Mouse (Mus musculus): Measurements from ENCODE around the gene Pirb.

The Pirb gene

GRCm38 (mm10) chr7:3692382-3692986 lies 27.7 kb downstream of the Pirb start, which contains the start of gene Tsen34:
Gene Tsen34, plus strand, starts transcription at chr7:3692863.
- no peak for DNase-seq

GRCm38 (mm10) chr7:3691919-3692318 lies 28.3 kb downstream of the Pirb start:
- no peak for DNase-seq

DNA sequence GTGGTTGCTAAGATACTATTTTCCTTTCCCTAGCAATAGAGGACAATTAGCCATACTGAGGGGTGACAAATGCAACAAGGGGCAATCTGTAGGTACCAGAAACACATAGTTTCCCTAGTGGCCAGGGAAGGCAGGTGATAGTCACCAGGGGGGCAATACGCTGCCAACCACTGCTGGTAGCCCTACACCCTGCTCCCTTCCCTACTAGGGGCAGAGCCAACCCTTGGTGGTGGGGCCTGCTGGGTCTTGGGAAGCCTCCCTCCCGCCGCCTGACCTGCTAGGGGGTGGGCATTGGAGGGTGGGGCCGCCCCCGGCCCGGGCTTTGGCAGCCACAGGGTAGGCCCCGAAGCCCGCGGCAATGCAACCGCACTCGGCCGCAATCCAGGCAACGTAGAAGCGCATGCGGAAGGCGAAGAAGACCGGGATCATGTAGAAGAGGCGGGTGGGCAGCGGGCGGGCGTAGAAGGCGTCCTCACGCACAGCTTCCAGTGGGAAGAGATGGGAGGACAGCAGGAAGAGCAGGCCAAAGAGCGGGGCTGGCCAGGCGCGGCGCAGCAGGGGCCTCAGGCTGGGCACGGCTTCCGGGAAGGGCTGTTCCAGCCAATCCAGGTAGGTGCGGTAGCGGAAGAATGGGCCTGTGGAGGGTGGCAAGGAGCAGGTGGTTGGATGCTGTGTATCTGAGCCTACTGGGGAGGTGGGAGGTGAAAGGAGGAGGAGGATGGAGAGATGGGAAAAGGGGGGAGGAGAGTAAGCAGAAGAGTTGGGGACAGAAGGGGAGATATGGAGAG lies 34.6 kb downstream of the Pirb start:
- DNase-seq: no peak

DNA sequence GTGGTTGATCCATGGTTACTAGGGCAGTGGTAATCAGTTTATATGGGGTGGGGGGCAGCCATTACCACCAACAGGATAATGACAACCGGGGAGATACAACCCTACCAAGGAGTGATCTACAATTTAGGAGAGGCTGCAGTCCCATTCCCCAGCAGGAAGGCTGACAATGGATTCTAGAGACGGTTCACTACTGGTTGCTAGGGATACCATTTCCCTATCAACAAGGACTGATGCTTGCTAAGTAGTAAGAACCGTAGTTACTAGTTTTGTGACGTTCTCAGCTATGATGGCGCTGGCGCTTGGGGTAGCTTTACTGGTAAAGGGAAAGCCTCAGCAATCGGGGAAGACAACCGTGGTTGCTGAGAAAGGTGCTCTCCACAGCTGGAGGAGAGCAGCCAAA lies 35.5 kb downstream of the Pirb start:
- no peak for DNase-seq

- no peak for DNase-seq
These were observed 36.2 kb downstream of the Pirb start for GRCm38 (mm10) chr7:3683908-3684550.

GRCm38 (mm10) chr7:3677342-3677741 lies 42.8 kb downstream of the Pirb start, which contains the start of gene Tmc4:
Gene Tmc4, minus strand, starts transcription at chr7:3677553.
- DNase-seq: no peak

DNA sequence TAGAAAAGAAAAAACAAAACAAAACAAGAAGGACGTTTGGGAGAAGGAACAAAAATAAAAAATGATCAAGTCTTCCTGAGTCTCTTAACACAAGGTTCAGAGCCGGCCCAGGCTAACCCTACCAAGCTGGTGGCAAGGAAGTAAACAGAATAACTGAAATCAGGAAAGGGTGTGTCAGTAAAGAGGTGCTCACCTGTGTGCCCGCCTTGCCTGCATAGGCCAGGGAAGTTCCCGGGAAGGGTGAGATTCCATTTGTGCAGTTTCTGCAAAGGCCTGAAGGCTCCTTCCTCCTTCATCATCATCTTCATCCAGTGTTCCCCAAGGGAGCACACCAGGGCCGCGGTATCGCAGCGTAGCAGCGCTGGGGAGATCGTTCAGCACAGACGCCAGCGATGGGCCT lies 43.8 kb downstream of the Pirb start:
- no peak for DNase-seq

DNA sequence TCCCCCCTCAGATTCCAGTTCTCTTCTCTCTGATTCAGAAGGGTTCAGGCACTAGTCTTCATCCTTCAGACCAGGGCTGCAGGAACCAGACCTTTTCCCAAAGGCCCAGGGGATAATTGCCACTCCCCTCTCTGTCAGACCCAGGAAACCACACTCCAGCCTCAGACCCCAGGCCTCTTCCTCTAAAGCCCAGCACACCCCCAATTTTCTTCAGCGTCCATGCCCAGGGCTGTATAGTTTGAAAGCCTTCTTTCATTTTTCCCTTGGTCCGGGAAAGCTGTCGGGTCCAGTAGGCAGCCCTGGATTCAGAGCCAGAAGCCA lies 45.0 kb downstream of the Pirb start:
- no peak for DNase-seq

- peak; percentile 82 for DNase-seq
These were observed 45.5 kb downstream of the Pirb start for GRCm38 (mm10) chr7:3674507-3675227.

DNA sequence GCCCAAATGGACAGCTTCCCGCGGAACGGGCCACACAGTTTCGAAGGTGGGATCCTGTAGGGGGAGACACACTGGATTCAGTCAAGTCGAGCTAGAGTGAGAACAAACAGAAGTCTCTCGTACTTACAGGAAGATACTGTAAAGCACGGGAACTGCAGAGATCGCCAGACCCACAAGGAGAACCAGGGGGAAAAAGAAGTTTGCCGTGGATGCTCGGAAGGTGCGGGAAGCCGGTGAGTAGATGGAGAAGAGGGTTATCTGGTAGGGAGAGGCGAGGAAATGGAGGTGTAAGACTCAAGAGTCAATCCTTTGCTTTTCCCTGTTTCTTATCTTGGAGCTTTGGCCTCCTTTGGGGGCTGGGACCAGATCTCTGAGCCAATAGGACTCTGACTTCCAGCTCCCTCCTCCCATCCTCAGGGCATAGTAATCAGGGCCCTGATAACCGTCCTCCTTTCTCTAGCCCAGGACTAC lies 53.2 kb downstream of the Pirb start:
- peak; percentile 16 for DNase-seq

GRCm38 (mm10) chr7:3665215-3666114 lies 54.7 kb downstream of the Pirb start, which contains the start of gene Leng1:
Gene Leng1, minus strand, starts transcription at chr7:3665840.
- DNase-seq: peak; percentile 92

- DNase-seq: no peak
These were observed 55.5 kb downstream of the Pirb start for GRCm38 (mm10) chr7:3664524-3665214.

Data from thymus, postnatal 25 days (tissue).